Mouse (Mus musculus) stomach, embryonic 16.5 days (tissue): ENCODE data around the gene Nf2. TPM values are rescaled to one million over a fixed set of nuclear protein-coding genes. Genes with fewer than 3 reads are reported as not detected.

Source experiments
- ATAC-seq: fragments of 200-750 bp; cut with Nextera tagmentation; 2 replicates; pipeline ENCODE4 v1.8.0; 2017; ENCODE audit warnings: moderate number of reproducible peaks, moderate TSS enrichment; ENCODE audit not compliant: insufficient read depth, low FRiP score
- H3K27ac ChIP-seq: fragments of 300-500 bp; sonication (generic); 2 replicates; pipeline ENCODE4 v1.5.1; 2014; ENCODE audit warnings: low read length
- H3K27me3 ChIP-seq: fragments of 300-500 bp; sonication (generic); 2 replicates; pipeline ENCODE4 v1.6.1; 2014; ENCODE audit warnings: low read length, control low read depth, mixed read lengths; ENCODE audit not compliant: control insufficient read depth, insufficient read depth
- H3K36me3 ChIP-seq: fragments of 300-500 bp; sonication (generic); 2 replicates; pipeline ENCODE4 v1.6.1; 2014; ENCODE audit warnings: low read length; ENCODE audit not compliant: control insufficient read depth, insufficient read depth
- H3K4me1 ChIP-seq: fragments of 300-500 bp; sonication (generic); 2 replicates; pipeline ENCODE4 v1.6.1; 2014; ENCODE audit warnings: low read length, control low read depth, mixed read lengths; ENCODE audit not compliant: control insufficient read depth, insufficient read depth
- H3K4me2 ChIP-seq: fragments of 300-500 bp; sonication (generic); 2 replicates; pipeline ENCODE4 v1.6.1; 2014; ENCODE audit warnings: low read depth, low read length, mixed read lengths
- H3K4me3 ChIP-seq: fragments of 300-500 bp; sonication (generic); replicated peaks from 2 replicates; pipeline ENCODE4 v1.5.1; 2014; ENCODE audit warnings: mild to moderate bottlenecking, low read length
- H3K9ac ChIP-seq: fragments of 300-500 bp; sonication (generic); 2 replicates; pipeline ENCODE4 v1.6.1; 2014; ENCODE audit warnings: low read length
- H3K9me3 ChIP-seq: fragments of 300-500 bp; sonication (generic); replicated peaks from 2 replicates; pipeline ENCODE4 v1.6.1; 2016; ENCODE audit warnings: low read length, control low read depth; ENCODE audit not compliant: control insufficient read depth
- WGBS: fragments of 180-500 bp; shearing (Covaris S2); extraction: QIAGEN DNeasy Blood & Tissue Kit; methylation state at CpG from one replicate; pipeline ENCODE4 v1.1.7; 2014; 5-methylcytosine and 5-hydroxymethylcytosine counted together
- polyA plus RNA-seq: library from polyadenylated mRNA; unstranded; fragments of >200 nt; fragmentation: Nextera tagmentation; extraction: Ambion mirVana; gene quantifications from 2 replicates; pipeline ENCODE4 v1.2.1, GENCODE M21; 2015

Nf2 gene
- polyA plus RNA-seq, 1 experiment from 2014 or later: 39.6 TPM

DNA sequence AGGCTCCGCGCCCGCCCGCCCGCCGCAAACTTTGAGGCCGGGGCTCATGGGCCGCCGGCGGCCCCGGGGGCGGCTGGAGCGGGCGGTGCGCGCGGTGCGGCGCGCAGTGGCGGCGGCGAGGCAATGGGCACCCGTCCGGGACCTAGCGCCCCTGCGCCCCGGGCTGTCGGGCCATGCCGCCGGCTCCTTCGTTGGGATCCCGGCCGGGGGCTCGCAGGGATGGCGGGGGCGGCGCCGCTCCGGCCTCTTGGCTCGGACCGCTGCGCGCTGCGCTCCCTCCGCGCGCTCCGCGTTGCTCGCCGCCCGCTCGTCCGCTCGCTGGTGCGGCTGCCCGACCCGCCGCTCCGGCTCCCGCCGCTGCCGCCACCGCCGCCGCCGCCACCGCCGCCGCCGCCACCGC lies 102.6 kb downstream of the Nf2 start, which contains the start of gene Cabp7:
Cabp7 (minus strand) TSS at position 46 of the 400 bp plus-strand sequence.
- H3K4me1 ChIP-seq: peaks cover 9% of the 10 kb centered on the region; the same call in 1 of the 2 replicates
- no peaks in the 10 kb centered on the region for H3K9me3 ChIP-seq
- H3K9ac ChIP-seq: peak within 1 kb of the TSS; percentile 26
- no peak within 1 kb of the TSS for H3K27ac ChIP-seq
- H3K4me3 ChIP-seq: peak within 1 kb of the TSS; percentile 49
- ATAC-seq: no peak
- H3K27me3 ChIP-seq: peaks cover 77% of the 10 kb centered on the region
- peak within 1 kb of the TSS; percentile 85 for H3K4me2 ChIP-seq
- H3K36me3 ChIP-seq: no peaks in the 10 kb centered on the region
- 0% methylated on average over 30 of the region's 73 CpGs for WGBS

DNA sequence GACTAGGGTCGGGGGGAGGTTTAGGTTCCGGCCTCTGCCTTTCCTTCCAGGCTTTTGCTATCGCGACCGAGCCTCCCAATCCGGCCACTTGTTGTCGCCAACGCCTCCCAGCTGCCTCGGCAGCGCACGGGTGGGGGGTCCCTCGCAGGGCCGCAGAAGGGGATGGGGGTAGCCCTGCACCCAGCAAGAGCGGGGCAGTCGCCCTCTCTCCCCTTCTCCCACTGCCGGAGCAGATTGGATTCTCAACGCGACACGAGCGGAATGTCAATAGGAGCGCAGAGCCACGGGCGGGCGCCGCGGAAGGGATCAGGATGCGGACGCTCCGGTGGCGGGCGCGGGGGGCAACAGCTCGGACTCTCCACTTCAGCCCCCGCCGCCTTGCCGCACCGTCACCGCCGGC lies 103.4 kb downstream of the Nf2 start:
- no peaks in the 10 kb centered on the region for H3K9me3 ChIP-seq
- no peaks in the 10 kb centered on the region for H3K36me3 ChIP-seq
- H3K4me1 ChIP-seq: peaks cover 9% of the 10 kb centered on the region; the same call in 1 of the 2 replicates
- no peak overlapping the region for H3K27ac ChIP-seq
- H3K27me3 ChIP-seq: peaks cover 77% of the 10 kb centered on the region
- H3K9ac ChIP-seq: no peak overlapping the region
- peak overlapping the region; percentile 49 for H3K4me3 ChIP-seq
- peak overlapping the region; percentile 85 for H3K4me2 ChIP-seq
- no peak for ATAC-seq
- WGBS: 1% methylated on average over 39 of the region's 39 CpGs

DNA sequence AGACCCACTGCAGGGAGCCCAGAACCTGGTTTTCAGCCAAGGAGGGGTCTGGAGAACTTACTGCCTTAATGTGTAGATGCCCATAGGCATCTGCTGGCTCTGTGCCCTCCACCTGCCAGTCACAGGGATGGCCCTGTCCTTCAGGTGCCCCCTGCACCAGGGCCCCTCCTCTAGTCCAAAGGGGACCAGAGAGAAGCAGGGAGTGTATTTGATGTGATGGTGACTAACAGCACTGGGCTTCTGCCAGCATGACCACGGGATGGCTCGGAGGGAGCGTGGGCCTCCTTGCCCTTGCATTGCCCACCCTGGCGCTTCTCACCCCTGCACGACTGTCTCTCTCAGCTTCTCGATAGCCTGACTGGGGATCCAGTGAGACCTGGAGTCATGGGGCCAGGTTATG lies 104.6 kb downstream of the Nf2 start:
- ATAC-seq: no peak
- Histone ChIP-seq H3K27me3 (peaks cover 72% of the 10 kb centered on the region), H3K4me3 (no peak overlapping the region)

GRCm38 (mm10) chr11:4740785-4741184 lies 108.6 kb downstream of the Nf2 start:
- no peak for ATAC-seq
- WGBS: 56% methylated on average over 5 of the region's 5 CpGs

More for the DNA sequence above, 104.6 kb downstream of the Nf2 start:
- WGBS: 59% methylated on average over 6 of the region's 6 CpGs
- Histone ChIP-seq H3K9me3 (no peaks in the 10 kb centered on the region), H3K4me2 (no peak overlapping the region), H3K27ac (no peak overlapping the region), H3K36me3 (no peaks in the 10 kb centered on the region), H3K9ac (no peak overlapping the region), H3K4me1 (peaks cover 9% of the 10 kb centered on the region; the same call in 1 of the 2 replicates)

DNA sequence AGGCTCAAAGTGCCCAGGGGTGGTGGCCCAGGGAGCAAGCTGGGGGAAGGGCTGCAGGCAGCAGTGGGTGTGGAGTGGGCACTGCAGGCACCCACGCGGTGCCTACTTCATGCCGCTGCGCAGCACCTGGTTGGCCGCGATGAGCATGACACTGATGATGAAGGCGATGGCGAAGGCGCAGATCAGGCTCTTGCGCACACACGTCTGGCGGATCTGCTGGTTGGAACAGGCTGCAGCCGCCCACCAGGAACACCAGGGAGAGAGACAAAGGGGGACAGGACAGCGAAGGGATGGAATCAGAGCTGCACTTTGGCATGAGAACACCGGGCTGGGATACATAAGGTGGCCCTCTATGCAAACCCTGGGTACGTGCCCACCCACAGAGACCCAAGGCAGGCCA lies 110.6 kb downstream of the Nf2 start:
- no peak overlapping the region for H3K4me3 ChIP-seq
- no peak overlapping the region for H3K4me2 ChIP-seq
- H3K4me1 ChIP-seq: no peaks in the 10 kb centered on the region
- no peak overlapping the region for H3K9ac ChIP-seq
- WGBS: 91% methylated on average over 16 of the region's 16 CpGs
- H3K27me3 ChIP-seq: peaks cover 13% of the 10 kb centered on the region
- no peak for ATAC-seq
- H3K36me3 ChIP-seq: no peaks in the 10 kb centered on the region
- no peaks in the 10 kb centered on the region for H3K9me3 ChIP-seq
- H3K27ac ChIP-seq: no peak overlapping the region

More at GRCm38 (mm10) chr11:4740785-4741184, 108.6 kb downstream of the Nf2 start:
- peaks cover 33% of the 10 kb centered on the region for H3K27me3 ChIP-seq
- peaks cover under 1% of the 10 kb centered on the region; the same call in 1 of the 2 replicates for H3K4me1 ChIP-seq
- no peak overlapping the region for H3K4me2 ChIP-seq
- H3K27ac ChIP-seq: no peak overlapping the region
- H3K9me3 ChIP-seq: no peaks in the 10 kb centered on the region
- no peaks in the 10 kb centered on the region for H3K36me3 ChIP-seq
- H3K9ac ChIP-seq: no peak overlapping the region
- H3K4me3 ChIP-seq: no peak overlapping the region

GRCm38 (mm10) chr11:4737682-4738081 lies 111.7 kb downstream of the Nf2 start:
- Histone ChIP-seq H3K27me3 (peaks cover 2% of the 10 kb centered on the region; the same call in 1 of the 2 replicates), H3K4me3 (no peak overlapping the region), H3K4me1 (no peaks in the 10 kb centered on the region), H3K36me3 (no peaks in the 10 kb centered on the region), H3K4me2 (no peak overlapping the region), H3K9ac (no peak overlapping the region), H3K9me3 (no peaks in the 10 kb centered on the region), H3K27ac (no peak overlapping the region)
- no peak for ATAC-seq
- WGBS: 79% methylated on average over 10 of the region's 10 CpGs

DNA sequence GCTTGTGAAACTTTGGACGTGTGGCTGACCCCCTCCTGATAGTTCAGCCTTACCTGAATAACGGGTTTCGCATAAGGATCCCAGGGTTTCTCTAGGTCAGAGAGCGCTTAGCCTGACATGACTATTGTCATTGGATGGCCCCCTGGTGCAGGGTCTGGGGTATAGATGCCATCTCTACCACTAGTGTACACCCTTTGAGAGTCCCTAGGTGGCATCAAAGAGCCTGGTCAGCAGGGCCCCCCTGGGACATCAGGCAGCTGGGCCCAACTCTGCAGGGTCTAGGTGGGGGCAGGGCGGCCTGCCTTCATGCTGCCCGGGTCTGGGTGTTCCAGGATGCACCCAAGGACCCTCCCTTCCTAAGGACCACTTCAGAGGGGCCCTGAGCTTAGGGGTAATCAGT lies 113.0 kb downstream of the Nf2 start:
- 60% methylated on average over 6 of the region's 6 CpGs for WGBS
- no peak overlapping the region for H3K4me3 ChIP-seq

DNA sequence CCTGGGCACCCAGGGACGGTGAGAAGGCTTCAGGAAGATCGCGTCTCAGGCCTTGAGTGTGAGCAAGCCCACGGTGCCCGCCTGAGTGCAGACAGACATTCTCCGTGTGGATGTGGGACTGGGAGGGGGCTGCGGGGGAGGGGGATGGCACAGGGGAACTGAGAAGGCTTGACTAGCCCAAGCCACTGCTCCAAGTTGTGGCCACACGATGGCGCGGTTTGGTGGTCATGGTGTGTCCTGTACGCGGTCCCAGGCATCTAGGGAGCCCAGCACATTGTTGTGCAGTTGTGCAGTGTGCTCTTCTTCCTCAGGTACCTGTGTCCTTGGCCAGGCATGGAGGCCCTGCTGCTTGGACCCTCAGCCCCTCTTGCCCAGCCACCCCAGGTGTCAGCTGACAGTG lies 115.2 kb downstream of the Nf2 start:
- 40% methylated on average over 12 of the region's 12 CpGs for WGBS
- H3K9ac ChIP-seq: no peak overlapping the region
- no peak for ATAC-seq

More for the DNA sequence above, 113.0 kb downstream of the Nf2 start:
- H3K4me2 ChIP-seq: no peak overlapping the region
- H3K9ac ChIP-seq: no peak overlapping the region
- no peaks in the 10 kb centered on the region for H3K27me3 ChIP-seq
- H3K36me3 ChIP-seq: no peaks in the 10 kb centered on the region
- no peak overlapping the region for H3K27ac ChIP-seq
- H3K9me3 ChIP-seq: no peaks in the 10 kb centered on the region
- H3K4me1 ChIP-seq: no peaks in the 10 kb centered on the region
- ATAC-seq: no peak

DNA sequence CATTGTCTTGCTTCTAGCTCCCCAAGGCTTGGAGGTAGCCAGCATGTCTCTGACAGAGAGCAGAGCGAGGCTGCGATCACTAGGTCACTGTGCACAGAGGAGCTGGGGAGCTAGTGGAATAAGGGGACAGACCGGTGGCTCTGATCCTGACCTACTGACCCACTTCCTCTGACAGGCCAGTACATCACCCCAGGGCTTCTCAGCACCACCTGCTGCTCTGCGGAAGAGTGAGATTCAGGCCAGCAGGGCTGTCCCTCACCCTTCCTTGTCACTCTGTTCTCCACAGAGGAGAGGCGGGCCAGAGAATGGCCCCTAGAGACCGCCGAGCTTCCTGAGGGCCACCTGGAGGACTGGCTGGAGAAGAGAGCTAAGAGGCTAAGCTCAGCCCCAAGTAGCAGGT lies 117.6 kb downstream of the Nf2 start:
- no peak for ATAC-seq
- H3K9me3 ChIP-seq: no peaks in the 10 kb centered on the region
- H3K4me1 ChIP-seq: peaks cover 9% of the 10 kb centered on the region; the same call in 1 of the 2 replicates
- 68% methylated on average over 7 of the region's 7 CpGs for WGBS
- H3K4me2 ChIP-seq: no peak overlapping the region
- no peak overlapping the region for H3K9ac ChIP-seq
- no peak overlapping the region for H3K27ac ChIP-seq
- no peak overlapping the region for H3K4me3 ChIP-seq
- H3K27me3 ChIP-seq: no peaks in the 10 kb centered on the region
- H3K36me3 ChIP-seq: no peaks in the 10 kb centered on the region

More for the DNA sequence above, 115.2 kb downstream of the Nf2 start:
- Histone ChIP-seq H3K9me3 (no peaks in the 10 kb centered on the region), H3K36me3 (no peaks in the 10 kb centered on the region), H3K27ac (no peak overlapping the region), H3K4me3 (no peak overlapping the region), H3K4me1 (peaks cover 9% of the 10 kb centered on the region; the same call in 1 of the 2 replicates), H3K4me2 (no peak overlapping the region), H3K27me3 (no peaks in the 10 kb centered on the region)
